Comparison of ENCODE assay signal across 23 mouse cellular contexts in the genomic region with DNA sequence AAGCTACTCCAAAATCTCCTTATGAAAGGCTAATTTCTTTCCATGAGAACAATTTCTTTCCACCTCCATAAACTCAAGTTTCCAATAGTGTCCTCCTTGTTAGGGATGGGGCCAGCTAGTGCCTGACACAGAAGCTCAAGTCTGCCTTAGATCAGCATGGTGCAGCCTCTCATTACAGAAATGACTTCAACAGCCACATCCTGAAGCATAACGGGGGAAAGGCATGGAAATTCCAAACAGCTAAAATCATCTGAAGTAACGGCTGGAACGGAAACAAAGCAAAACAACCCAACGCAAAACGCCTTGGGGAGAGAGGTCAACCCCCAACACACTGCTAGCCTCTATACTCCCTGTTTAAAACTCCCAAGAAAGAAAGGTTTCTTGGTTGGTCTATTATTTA.
A peak's percentile ranks its signal among the peaks of the same experiment; 100 is the strongest.
DNase-seq lines count a peak whose midpoint lies in the region; ATAC-seq lines count a peak whose summit lies in the region.
"Had no signal": no experiment of that assay in that cellular context is flagged by ENCODE, and none has a peak within 500 bp of the region (broad histone marks: within the 10 kb centered on the region; RNA-seq: fewer than 3 reads in every experiment).

No protein-coding gene starts in this region.

- no peak for ATAC-seq in kidney, embryonic 14.5 days (ENCODE audit: low FRiP score, low TSS enrichment)
- ATAC-seq: inflammation-experienced regulatory T-cells, adult 6 months; midbrain, embryonic 16.5 days had no signal

- H3K36me3 ChIP-seq in kidney, embryonic 14.5 days (ENCODE audit: control insufficient read depth, insufficient read depth, low read length), result no peaks in the 10 kb centered on the region
- H3K36me3 ChIP-seq: forebrain, embryonic 12.5 days; hindbrain, embryonic 12.5 days; limb, embryonic 12.5 days; liver, embryonic 13.5 days had no signal

- intact Hi-C loops in heart, postnatal 14 days (cut with DNase I), result loop anchor here (5.0 kb wide), 1 partner anchor 282 kb away; no protein-coding TSS in a partner anchor
- intact Hi-C loops in left cerebral cortex, postnatal 10 days (cut with DNase I), result no loop called here

- DNase-seq in kidney, postnatal 14 days, result peak; percentile 34
- DNase-seq in NIH3T3 (ENCODE audit: low read depth), result peak; percentile 28
- DNase-seq in heart, adult 9 months (ENCODE audit: low spot score in 2 of 2), result peak; percentile 61 to 71
- peak; percentile 10 to 21 for DNase-seq in heart, postnatal 14 days
- no peak for DNase-seq in left cerebral cortex, postnatal 10 days (ENCODE audit: extremely low spot score in 1 of 2, low spot score in 2 of 2)
- no peak for DNase-seq in left cerebral cortex, adult 8-10 months (ENCODE audit: low spot score in 2 of 2)
- DNase-seq: adrenal gland, adult 2 months; B cell, adult 2 months; cerebellum, postnatal 14 days; embryo, embryonic 11 days; gastrocnemius, postnatal 14 days; liver, embryonic 13.5 days; retina, postnatal 1 day; right cerebral cortex, postnatal 4 days; thymus, adult 18-20 months had no signal

- no peak overlapping the region for H3K4me3 ChIP-seq in kidney, embryonic 14.5 days (ENCODE audit: low read length)
- H3K4me3 ChIP-seq: forebrain, embryonic 12.5 days; hindbrain, embryonic 12.5 days; layer of hippocampus, adult 2 months; left cerebral cortex, adult 2 months; limb, embryonic 12.5 days; liver, embryonic 13.5 days had no signal

- H3K4me1 ChIP-seq in kidney, embryonic 14.5 days (ENCODE audit: control insufficient read depth, insufficient read depth, low read length), result no peaks in the 10 kb centered on the region
- H3K4me1 ChIP-seq: forebrain, embryonic 12.5 days; hindbrain, embryonic 12.5 days; limb, embryonic 12.5 days; liver, embryonic 13.5 days had no signal

- no peak overlapping the region for H3K27ac ChIP-seq in kidney, embryonic 14.5 days (ENCODE audit: low read depth, low read length)
- H3K27ac ChIP-seq: forebrain, embryonic 12.5 days; hindbrain, embryonic 12.5 days; layer of hippocampus, adult 2 months; left cerebral cortex, adult 2 months; limb, embryonic 12.5 days; liver, embryonic 13.5 days had no signal

- no peak overlapping the region for H3K9ac ChIP-seq in kidney, embryonic 14.5 days (ENCODE audit: low read depth, low read length)
- H3K9ac ChIP-seq: forebrain, embryonic 12.5 days; hindbrain, embryonic 12.5 days; limb, embryonic 12.5 days; liver, embryonic 13.5 days had no signal

- H3K9me3 ChIP-seq in kidney, embryonic 14.5 days (ENCODE audit: control insufficient read depth, low read length), result no peaks in the 10 kb centered on the region
- H3K9me3 ChIP-seq: forebrain, embryonic 12.5 days; hindbrain, embryonic 12.5 days; limb, embryonic 12.5 days; liver, embryonic 13.5 days had no signal

- WGBS in kidney, embryonic 14.5 days, result 52% methylated on average over 5 of the region's 5 CpGs

- H3K27me3 ChIP-seq in kidney, embryonic 14.5 days (ENCODE audit: control insufficient read depth, insufficient read depth, low read length), result no peaks in the 10 kb centered on the region
- H3K27me3 ChIP-seq: forebrain, embryonic 12.5 days; hindbrain, embryonic 12.5 days; limb, embryonic 12.5 days; liver, embryonic 13.5 days had no signal

- H3K4me2 ChIP-seq in kidney, embryonic 14.5 days (replicated peaks; ENCODE audit: low read depth, low read length), result no peak overlapping the region
- H3K4me2 ChIP-seq: forebrain, embryonic 12.5 days; hindbrain, embryonic 12.5 days; limb, embryonic 12.5 days; liver, embryonic 13.5 days had no signal

Comparison
In these comparisons a context has a peak if more than half of its experiments do, and no peak if none do; other contexts are left out.
1. DNase-seq: peak in kidney, postnatal 14 days (single experiment), NIH3T3 (single experiment), heart, adult 9 months (2 of 2) and heart, postnatal 14 days (2 of 2); none in left cerebral cortex, postnatal 10 days (0 of 2) and left cerebral cortex, adult 8-10 months (0 of 2).